Mouse (Mus musculus) cerebellum, adult 11 months (tissue): Measurements from ENCODE around the gene Chst2.

Source experiments
- DNase-seq: peaks from one replicate; pipeline ENCODE4 v3.0.0; 2022

Chst2 gene

GRCm38 (mm10) chr9:95353829-95354391 is 52.6 kb downstream of the Chst2 start:
- DNase-seq, result no peak

GRCm38 (mm10) chr9:95351968-95352367 is 54.6 kb downstream of the Chst2 start:
- DNase-seq, result no peak

- DNase-seq, result no peak
Measured at GRCm38 (mm10) chr9:95350550-95350949, 56.0 kb downstream of the Chst2 start.
